ENCODE assay signal across 9 mouse cellular contexts in genomic region chr10:79865801-79866295, GRCm38 (mm10). TPM values are rescaled to one million over a fixed set of nuclear protein-coding genes. Genes with fewer than 3 reads are reported as not detected.
DNase-seq lines count a peak whose midpoint lies in the region; ATAC-seq and TF ChIP-seq lines count a peak whose summit lies in the region.
"Had no signal": no experiment of that assay in that cellular context is flagged by ENCODE, and none has a peak within 500 bp of the region (broad histone marks: within the 10 kb centered on the region; RNA-seq: fewer than 3 reads in every experiment).

No protein-coding gene starts in this region.

- peak; percentile 62 for TF ChIP-seq CTCF in cerebellum, adult 2 months (IDR thresholded peaks at IDR 0.05; ENCODE audit: borderline replicate concordance, insufficient read depth, low read depth, low read length)

- no peak for DNase-seq in lung, adult 18-20 months
- DNase-seq in cerebellum, adult 2 months = peak in 1 of 2 experiments; percentile 49
- DNase-seq in heart, postnatal 10 days = peak; percentile 54
- DNase-seq in gastrocnemius, adult 18-20 months (ENCODE audit: low spot score) = no peak
- no peak for DNase-seq in layer of hippocampus, adult 8-10 months (ENCODE audit: low spot score in 2 of 2)
- DNase-seq in left cerebral cortex, adult 8-10 months (ENCODE audit: low spot score in 2 of 2) = no peak

- peaks cover 5% of the 10 kb centered on the region; the same call in 1 of the 2 replicates for H3K4me1 ChIP-seq in lung, embryonic 15.5 days
- peaks cover 37% of the 10 kb centered on the region for H3K4me1 ChIP-seq in cerebellum, adult 2 months (ENCODE audit: control insufficient read depth, insufficient read depth, low read length)

- TF ChIP-seq POLR2A in cerebellum, adult 2 months (IDR thresholded peaks at IDR 0.05; ENCODE audit: borderline replicate concordance, insufficient read depth, low read length) = no peak

- H3K36me3 ChIP-seq in lung, embryonic 15.5 days = peaks cover 47% of the 10 kb centered on the region

- intact Hi-C loops in heart, postnatal 10 days (cut with DNase I) = loop anchor here (5.0 kb wide), 1 partner anchor 34 kb away; no protein-coding TSS in a partner anchor

- H3K27me3 ChIP-seq in lung, embryonic 15.5 days = no peaks in the 10 kb centered on the region
- H3K27me3 ChIP-seq in cerebellum, adult 2 months (ENCODE audit: control insufficient read depth, insufficient read depth, low read length) = no peaks in the 10 kb centered on the region

- no peak overlapping the region for H3K4me3 ChIP-seq in lung, embryonic 15.5 days
- no peak overlapping the region for H3K4me3 ChIP-seq in cerebellum, adult 2 months (replicated peaks; ENCODE audit: insufficient read depth, low read depth, low read length)

- H3K4me2 ChIP-seq in lung, embryonic 15.5 days = no peak overlapping the region

- 62% methylated on average over 19 of the region's 19 CpGs for WGBS in lung, embryonic 15.5 days
- 25% methylated on average over 19 of the region's 19 CpGs for WGBS in cerebellum, adult 2 months

- no peak for ATAC-seq in lung, embryonic 15.5 days (ENCODE audit: borderline replicate concordance, extremely low read depth, low FRiP score, low TSS enrichment)
- peak; percentile 76 for ATAC-seq in megakaryocyte progenitor cell, adult 5-6 weeks (replicated peaks; ENCODE audit: poor library complexity)

- H3K9me3 ChIP-seq in lung, embryonic 15.5 days = no peaks in the 10 kb centered on the region

- H3K27ac ChIP-seq in lung, embryonic 15.5 days = peak overlapping the region; percentile 2; the same call in 1 of the 2 replicates
- H3K27ac ChIP-seq in cerebellum, adult 2 months (ENCODE audit: insufficient read depth, low read length) = no peak overlapping the region

- H3K9ac ChIP-seq in lung, embryonic 15.5 days = no peak overlapping the region

RNA-seq across cellular contexts. Expression of gene Prtn3, which starts 8.4 kb away (rescaled TPM):
- polyA plus RNA-seq in lung, embryonic 15.5 days (2015; fragmentation: Nextera tagmentation; extraction: Ambion mirVana) = 3.7 and 3.8 TPM in 2 replicates
- polyA plus RNA-seq in cerebellum, adult 2 months (2012; rRNA removed) = 2.4 and 2.5 TPM in 2 replicates
- total RNA-seq in heart, postnatal 10 days (2021) = under 1 TPM in 1 of 2 experiments, not detected in 1; 0.55 TPM
- 3,382 and 3,510 TPM in 2 replicates for total RNA-seq in megakaryocyte progenitor cell, adult 5-6 weeks (2015)
- total RNA-seq in megakaryocyte progenitor cell, adult 5-6 weeks (2017) = 738 and 1,001 TPM in 2 replicates
- not detected for total RNA-seq in gastrocnemius, adult 18-20 months (2021)
- 1 to 10 TPM; 1.2 to 2.3 (median 1.5) TPM for total RNA-seq in layer of hippocampus, adult 8-10 months (2022)
- total RNA-seq in left cerebral cortex, adult 8-10 months (2022) = 1 to 10 TPM; 2.4 to 3.2 (median 2.7) TPM

RNA-seq across cellular contexts. Expression of gene Plppr3, which starts 8.6 kb away (rescaled TPM):
- polyA plus RNA-seq in lung, embryonic 15.5 days (2015; fragmentation: Nextera tagmentation; extraction: Ambion mirVana) = 29.1 and 32.4 TPM in 2 replicates
- polyA plus RNA-seq in cerebellum, adult 2 months (2012; rRNA removed) = 46.0 and 49.3 TPM in 2 replicates
- under 1 TPM; 0.53 to 0.89 TPM for total RNA-seq in heart, postnatal 10 days (2021)
- 39.0 and 41.2 TPM in 2 replicates for total RNA-seq in megakaryocyte progenitor cell, adult 5-6 weeks (2015)
- 93.9 and 96.9 TPM in 2 replicates for total RNA-seq in megakaryocyte progenitor cell, adult 5-6 weeks (2017)
- total RNA-seq in gastrocnemius, adult 18-20 months (2021) = under 1 TPM; 0.11 to 0.17 TPM
- 10 to 100 TPM; 34.6 to 41.0 (median 38.0) TPM for total RNA-seq in layer of hippocampus, adult 8-10 months (2022)
- 10 to 100 TPM; 49.7 to 56.0 (median 52.7) TPM for total RNA-seq in left cerebral cortex, adult 8-10 months (2022)

RNA-seq across cellular contexts. Expression of gene Ptbp1, which starts 11.6 kb away (rescaled TPM):
- polyA plus RNA-seq in lung, embryonic 15.5 days (2015; fragmentation: Nextera tagmentation; extraction: Ambion mirVana) = 367 and 368 TPM in 2 replicates
- 64.2 and 68.6 TPM in 2 replicates for polyA plus RNA-seq in cerebellum, adult 2 months (2012; rRNA removed)
- total RNA-seq in heart, postnatal 10 days (2021) = 100 to 1,000 TPM; 144 to 145 TPM
- 218 and 262 TPM in 2 replicates for total RNA-seq in megakaryocyte progenitor cell, adult 5-6 weeks (2015)
- total RNA-seq in megakaryocyte progenitor cell, adult 5-6 weeks (2017) = 172 and 187 TPM in 2 replicates
- total RNA-seq in gastrocnemius, adult 18-20 months (2021) = 10 to 100 TPM; 12.7 to 22.7 TPM
- 10 to 100 TPM; 67.7 to 76.4 (median 73.7) TPM for total RNA-seq in layer of hippocampus, adult 8-10 months (2022)
- total RNA-seq in left cerebral cortex, adult 8-10 months (2022) = 10 to 100 TPM; 59.3 to 67.3 (median 63.6) TPM

RNA-seq across cellular contexts. Expression of gene Elane, which starts 20.2 kb away (rescaled TPM):
- 0.25 and 0.72 TPM in 2 replicates for polyA plus RNA-seq in lung, embryonic 15.5 days (2015; fragmentation: Nextera tagmentation; extraction: Ambion mirVana)
- polyA plus RNA-seq in cerebellum, adult 2 months (2012; rRNA removed) = 0.15 TPM in 1 of 2 replicates, not detected in the other
- not detected for total RNA-seq in heart, postnatal 10 days (2021)
- total RNA-seq in megakaryocyte progenitor cell, adult 5-6 weeks (2015) = 6,143 and 8,228 TPM in 2 replicates
- 2,359 and 2,989 TPM in 2 replicates for total RNA-seq in megakaryocyte progenitor cell, adult 5-6 weeks (2017)
- total RNA-seq in gastrocnemius, adult 18-20 months (2021) = not detected
- not detected for total RNA-seq in layer of hippocampus, adult 8-10 months (2022)
- not detected for total RNA-seq in left cerebral cortex, adult 8-10 months (2022)

RNA-seq across cellular contexts. Expression of gene Cfd, which starts 24.8 kb away (rescaled TPM):
- polyA plus RNA-seq in lung, embryonic 15.5 days (2015; fragmentation: Nextera tagmentation; extraction: Ambion mirVana) = not detected in 2 replicates
- 0.29 and 0.41 TPM in 2 replicates for polyA plus RNA-seq in cerebellum, adult 2 months (2012; rRNA removed)
- 10 to 100 TPM in 1 of 2 experiments, 1 to 10 TPM in 1; 3.2 to 12.0 TPM for total RNA-seq in heart, postnatal 10 days (2021)
- total RNA-seq in megakaryocyte progenitor cell, adult 5-6 weeks (2015) = 0.49 and 0.56 TPM in 2 replicates
- total RNA-seq in megakaryocyte progenitor cell, adult 5-6 weeks (2017) = 1.2 TPM in 1 of 2 replicates, not detected in the other
- total RNA-seq in gastrocnemius, adult 18-20 months (2021) = 100 to 1,000 TPM in 1 of 2 experiments, 10 to 100 TPM in 1; 46.0 to 111 TPM
- total RNA-seq in layer of hippocampus, adult 8-10 months (2022) = under 1 TPM in 1 of 4 experiments, not detected in 3; 0.39 TPM
- total RNA-seq in left cerebral cortex, adult 8-10 months (2022) = not detected
- polyA plus RNA-seq: embryonic facial prominence, embryonic 14.5 days had no signal

Comparison
In these comparisons a context has a peak if more than half of its experiments do, and no peak if none do; other contexts are left out.
1. DNase-seq: peak in heart, postnatal 10 days (2 of 2); none in lung, adult 18-20 months (0 of 2), gastrocnemius, adult 18-20 months (single experiment), layer of hippocampus, adult 8-10 months (0 of 2) and left cerebral cortex, adult 8-10 months (0 of 2).
2. RNA of gene Prtn3, which starts 8.4 kb away (total RNA-seq): 738 to 3,510 TPM in megakaryocyte progenitor cell, adult 5-6 weeks; 2.4 to 3.2 TPM in left cerebral cortex, adult 8-10 months, 1.2 to 2.3 TPM in layer of hippocampus, adult 8-10 months, 0.55 TPM in heart, postnatal 10 days and not detected in gastrocnemius, adult 18-20 months; every median in the first group is over 100 times any median in the second.
3. RNA of gene Plppr3, which starts 8.6 kb away (total RNA-seq): 39.0 to 96.9 TPM in megakaryocyte progenitor cell, adult 5-6 weeks, 49.7 to 56.0 TPM in left cerebral cortex, adult 8-10 months and 34.6 to 41.0 TPM in layer of hippocampus, adult 8-10 months; 0.53 to 0.89 TPM in heart, postnatal 10 days and 0.11 to 0.17 TPM in gastrocnemius, adult 18-20 months; every median in the first group is over 10 times any median in the second.